Mouse (Mus musculus): ENCODE measurements around the gene Hist1h2ad. TPM values are rescaled to one million over a fixed set of nuclear protein-coding genes. Genes with fewer than 3 reads are reported as not detected.
A peak's percentile ranks its signal among the peaks of the same experiment; 100 is the strongest.
"Not testable (repeated sequence)": the region's sequence is repeated elsewhere in the genome, so short reads cannot be mapped to it uniquely, and the experiment has no call there.

Hist1h2ad gene
- polyA plus RNA-seq, 2 experiments: 1.2 to 6.1 TPM

- Histone ChIP-seq H3K4me3 (replicated peaks; ENCODE audit: low read length) (peak within 1 kb of the TSS; percentile 40), H3K27me3 (ENCODE audit: control insufficient read depth, insufficient read depth, low read length) (no peaks in the 10 kb centered on the region), H3K27ac (replicated peaks; ENCODE audit: low read depth, low read length) (peak within 1 kb of the TSS; percentile 93), H3K9me3 (ENCODE audit: control insufficient read depth, low read length) (no peaks in the 10 kb centered on the region), H3K9ac (ENCODE audit: low read depth, low read length, severe bottlenecking) (peak within 1 kb of the TSS; percentile 57), H3K36me3 (ENCODE audit: control insufficient read depth, insufficient read depth, low read length) (no peaks in the 10 kb centered on the region), H3K4me1 (ENCODE audit: control insufficient read depth, insufficient read depth, low read length) (peaks cover 13% of the 10 kb centered on the region; the same call in 1 of the 2 replicates), H3K4me2 (replicated peaks; ENCODE audit: low read depth, low read length, severe bottlenecking) (peak within 1 kb of the TSS; percentile 56)
- ATAC-seq (ENCODE audit: low FRiP score, low read depth) (peak; percentile 89), DNase-seq (ENCODE audit: low spot score) (peak; percentile 96)
- under 1% methylated on average over 17 of the region's 18 CpGs for WGBS
- peak; percentile 33; the same call in 1 of the 2 replicates for TF ChIP-seq POLR2A (IDR thresholded peaks at IDR 0.05; ENCODE audit: borderline replicate concordance, extremely low read depth, insufficient read depth, insufficient read length)
Measured at GRCm38 (mm10) chr13:23571022-23571503, 3.1 kb upstream of the Hist1h2ad start, which contains the start of the genes Hist1h2ae and Hist1h2bg. Gene Hist1h2ae (minus strand): TSS chr13:23571220. Gene Hist1h2bg (plus strand): TSS chr13:23571396.

GRCm38 (mm10) chr13:23571504-23572217 lies 2.5 kb upstream of the Hist1h2ad start:
- not testable (repeated sequence) for H3K36me3 ChIP-seq (ENCODE audit: control insufficient read depth, insufficient read depth, low read length); ATAC-seq (ENCODE audit: low FRiP score, low read depth); DNase-seq (ENCODE audit: low spot score); H3K27me3 ChIP-seq (ENCODE audit: control insufficient read depth, insufficient read depth, low read length); H3K9me3 ChIP-seq (ENCODE audit: control insufficient read depth, low read length)
- Histone ChIP-seq H3K9ac (ENCODE audit: low read depth, low read length, severe bottlenecking) (peak overlapping the region; percentile 57), H3K27ac (replicated peaks; ENCODE audit: low read depth, low read length) (peak overlapping the region; percentile 93), H3K4me1 (ENCODE audit: control insufficient read depth, insufficient read depth, low read length) (peaks cover 16% of the 10 kb centered on the region), H3K4me2 (replicated peaks; ENCODE audit: low read depth, low read length, severe bottlenecking) (peak overlapping the region; percentile 56), H3K4me3 (replicated peaks; ENCODE audit: low read length) (peak overlapping the region; percentile 40)
- WGBS: under 1% methylated on average over 8 of the region's 34 CpGs

GRCm38 (mm10) chr13:23572218-23573033 lies 1.8 kb upstream of the Hist1h2ad start:
- no peak for TF ChIP-seq POLR2A (IDR thresholded peaks at IDR 0.05; ENCODE audit: borderline replicate concordance, extremely low read depth, insufficient read depth, insufficient read length)
- whole genome bisulfite sequencing: 34% methylated on average over 2 of the region's 2 CpGs
- no peak for DNase-seq (ENCODE audit: low spot score)
- Histone ChIP-seq H3K36me3 (ENCODE audit: control insufficient read depth, insufficient read depth, low read length) (no peaks in the 10 kb centered on the region), H3K4me3 (replicated peaks; ENCODE audit: low read length) (peak overlapping the region; percentile 40), H3K27me3 (ENCODE audit: control insufficient read depth, insufficient read depth, low read length) (no peaks in the 10 kb centered on the region), H3K27ac (replicated peaks; ENCODE audit: low read depth, low read length) (peak overlapping the region; percentile 93), H3K4me1 (ENCODE audit: control insufficient read depth, insufficient read depth, low read length) (peaks cover 21% of the 10 kb centered on the region), H3K4me2 (replicated peaks; ENCODE audit: low read depth, low read length, severe bottlenecking) (peak overlapping the region; percentile 56), H3K9ac (ENCODE audit: low read depth, low read length, severe bottlenecking) (peak overlapping the region; percentile 57), H3K9me3 (ENCODE audit: control insufficient read depth, low read length) (no peaks in the 10 kb centered on the region)
- no peak for ATAC-seq (ENCODE audit: low FRiP score, low read depth)

- not testable (repeated sequence) for H3K9me3 ChIP-seq (ENCODE audit: control insufficient read depth, low read length); H3K36me3 ChIP-seq (ENCODE audit: control insufficient read depth, insufficient read depth, low read length); ATAC-seq (ENCODE audit: low FRiP score, low read depth); H3K27me3 ChIP-seq (ENCODE audit: control insufficient read depth, insufficient read depth, low read length); DNase-seq (ENCODE audit: low spot score)
- WGBS: 7% methylated on average over 18 of the region's 20 CpGs
- H3K9ac ChIP-seq (ENCODE audit: low read depth, low read length, severe bottlenecking): peak overlapping the region; percentile 57
- peak overlapping the region; percentile 56 for H3K4me2 ChIP-seq (replicated peaks; ENCODE audit: low read depth, low read length, severe bottlenecking)
- peak overlapping the region; percentile 93 for H3K27ac ChIP-seq (replicated peaks; ENCODE audit: low read depth, low read length)
- H3K4me1 ChIP-seq (ENCODE audit: control insufficient read depth, insufficient read depth, low read length): peaks cover 21% of the 10 kb centered on the region
- H3K4me3 ChIP-seq (replicated peaks; ENCODE audit: low read length): peak overlapping the region; percentile 40
Measured at GRCm38 (mm10) chr13:23573034-23573897, 915 bp upstream of the Hist1h2ad start.
